Mouse (Mus musculus): ENCODE measurements around the gene Igsf9b.

Igsf9b gene

GRCm38 (mm10) chr9:27331538-27331937, 32.5 kb downstream of the Igsf9b start:
- DNase-seq (ENCODE audit: low spot score), result no peak

- no peak for DNase-seq (ENCODE audit: low spot score)
Observed at GRCm38 (mm10) chr9:27334895-27335294, 35.9 kb downstream of the Igsf9b start.

GRCm38 (mm10) chr9:27336962-27337636, 38.1 kb downstream of the Igsf9b start:
- DNase-seq (ENCODE audit: low spot score), result no peak

GRCm38 (mm10) chr9:27339168-27339567, 40.2 kb downstream of the Igsf9b start:
- no peak for DNase-seq (ENCODE audit: low spot score)

GRCm38 (mm10) chr9:27346541-27347269, 47.7 kb downstream of the Igsf9b start:
- no peak for DNase-seq (ENCODE audit: low spot score)

- no peak for DNase-seq (ENCODE audit: low spot score)
Observed at GRCm38 (mm10) chr9:27353082-27353481, 54.1 kb downstream of the Igsf9b start.

- DNase-seq (ENCODE audit: low spot score), result no peak
Observed at GRCm38 (mm10) chr9:27357893-27358292, 58.9 kb downstream of the Igsf9b start.

GRCm38 (mm10) chr9:27367231-27367630, 68.2 kb downstream of the Igsf9b start:
- no peak for DNase-seq (ENCODE audit: low spot score)

- DNase-seq (ENCODE audit: low spot score), result no peak
Observed at GRCm38 (mm10) chr9:27369108-27369507, 70.1 kb downstream of the Igsf9b start.

- DNase-seq (ENCODE audit: low spot score), result no peak
Observed at GRCm38 (mm10) chr9:27375746-27376145, 76.7 kb downstream of the Igsf9b start.

GRCm38 (mm10) chr9:27386951-27387350, 87.9 kb downstream of the Igsf9b start:
- no peak for DNase-seq (ENCODE audit: low spot score)

GRCm38 (mm10) chr9:27396500-27396899, 97.5 kb downstream of the Igsf9b start, which contains the start of gene Spata19:
Spata19 (plus strand) TSS chr9:27396800.
- no peak for DNase-seq (ENCODE audit: low spot score)

- DNase-seq (ENCODE audit: low spot score), result no peak
Observed at GRCm38 (mm10) chr9:27401169-27401568, 102.2 kb downstream of the Igsf9b start.

Measured in ovary, postnatal 14 days (tissue).